Mouse (Mus musculus): Measurements from ENCODE around the gene Hoxa11.

- TF ChIP-seq POLR2A (IDR thresholded peaks at IDR 0.05; ENCODE audit: insufficient read depth, low read length) (no peak), CTCF (IDR thresholded peaks at IDR 0.05; ENCODE audit: low read depth, low read length) (no peak)
These were observed 18.0 kb downstream of the Hoxa11 start for GRCm38 (mm10) chr6:52227470-52228222.

Data from ES-Bruce4 (cell line).